Mouse (Mus musculus): ENCODE data around the gene Maco1. TPM values are rescaled to one million over a fixed set of nuclear protein-coding genes. Genes with fewer than 3 reads are reported as not detected.
A peak's percentile ranks its signal among the peaks of the same experiment; 100 is the strongest.
"Not testable (repeated sequence)": the region's sequence is repeated elsewhere in the genome, so short reads cannot be mapped to it uniquely, and the experiment has no call there.

Gene Maco1
- polyA plus RNA-seq, 1 experiment from 2014 or later = 39.9 TPM

DNA sequence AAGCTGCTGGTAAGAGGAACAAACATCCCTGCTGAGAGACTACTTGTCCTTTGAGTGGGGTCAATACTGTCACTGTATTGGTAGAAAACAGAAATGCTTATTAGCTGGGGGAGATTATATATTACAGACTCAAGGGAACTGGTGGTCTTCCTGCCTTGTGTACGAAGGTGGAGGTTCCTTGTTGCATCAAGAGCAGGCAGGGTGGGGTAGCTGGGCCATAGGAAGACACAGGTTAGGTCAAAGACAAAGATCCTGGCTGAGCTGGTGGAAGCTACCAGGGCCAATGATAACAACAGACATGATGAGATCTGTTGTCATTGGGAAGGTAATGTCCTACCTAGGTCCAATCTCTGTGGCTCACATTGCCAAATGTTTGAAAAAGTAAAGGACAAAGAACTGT lies 12.9 kb downstream of the Maco1 start:
- WGBS = 92% methylated on average over 1 of the region's 1 CpGs
- no peaks in the 10 kb centered on the region for H3K27me3 ChIP-seq
- H3K4me2 ChIP-seq = no peak overlapping the region
- no peak for ATAC-seq (ENCODE audit: borderline replicate concordance, extremely low read depth, low FRiP score, low TSS enrichment)
- no peak overlapping the region for H3K9ac ChIP-seq
- peaks cover 2% of the 10 kb centered on the region; the same call in 1 of the 2 replicates for H3K4me1 ChIP-seq
- no peaks in the 10 kb centered on the region for H3K9me3 ChIP-seq
- H3K36me3 ChIP-seq = peaks cover 8% of the 10 kb centered on the region
- no peak overlapping the region for H3K27ac ChIP-seq
- H3K4me3 ChIP-seq = no peak overlapping the region

DNA sequence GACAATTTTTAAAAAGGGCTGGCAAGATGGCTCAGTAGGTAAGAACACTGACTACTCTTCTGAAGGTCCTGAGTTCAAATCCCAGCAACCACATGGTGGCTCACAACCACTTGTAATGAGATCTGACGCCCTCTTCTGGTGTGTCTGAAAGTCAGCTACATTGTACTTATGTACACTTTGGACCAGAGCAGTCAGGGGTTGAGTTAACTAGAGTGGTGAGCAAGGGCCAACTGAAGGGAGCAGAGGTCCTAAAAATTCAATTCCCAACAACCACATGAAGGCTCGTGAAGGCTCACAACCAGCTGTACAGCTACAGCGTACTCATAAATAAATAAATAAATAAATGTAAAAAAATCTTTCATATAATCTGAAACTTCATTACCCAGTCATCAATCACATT lies 14.4 kb downstream of the Maco1 start:
- 78% methylated on average over 3 of the region's 3 CpGs for WGBS
- ATAC-seq (ENCODE audit: borderline replicate concordance, extremely low read depth, low FRiP score, low TSS enrichment); H3K4me2 ChIP-seq; H3K4me3 ChIP-seq; H3K4me1 ChIP-seq; H3K36me3 ChIP-seq; H3K27me3 ChIP-seq; H3K27ac ChIP-seq; H3K9me3 ChIP-seq; H3K9ac ChIP-seq: not testable (repeated sequence)

DNA sequence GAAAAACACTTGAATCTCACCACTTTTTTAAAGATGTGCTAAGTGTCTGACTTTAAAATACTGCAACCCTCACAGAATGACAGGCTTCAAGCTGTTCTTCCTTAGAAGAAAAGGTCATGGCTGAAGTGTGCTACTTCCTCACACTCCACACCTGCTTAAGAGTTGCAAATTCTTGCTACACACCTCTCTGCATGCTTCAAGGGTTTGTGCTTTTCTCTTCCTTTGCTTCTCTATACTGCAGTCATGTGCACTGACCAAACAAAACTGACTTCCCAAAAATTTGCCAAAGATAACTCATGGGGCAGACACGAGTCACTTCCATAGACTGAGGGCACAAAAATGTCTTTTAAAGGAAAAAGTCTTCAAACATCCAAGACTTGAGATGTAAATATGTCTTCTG lies 14.9 kb downstream of the Maco1 start:
- H3K36me3 ChIP-seq = peaks cover 9% of the 10 kb centered on the region
- no peak overlapping the region for H3K4me3 ChIP-seq
- ATAC-seq (ENCODE audit: borderline replicate concordance, extremely low read depth, low FRiP score, low TSS enrichment) = no peak
- WGBS = 18% methylated on average over 1 of the region's 1 CpGs
- no peaks in the 10 kb centered on the region for H3K9me3 ChIP-seq
- H3K27ac ChIP-seq = no peak overlapping the region
- no peaks in the 10 kb centered on the region for H3K4me1 ChIP-seq
- H3K9ac ChIP-seq = no peak overlapping the region
- no peak overlapping the region for H3K4me2 ChIP-seq
- H3K27me3 ChIP-seq = no peaks in the 10 kb centered on the region

DNA sequence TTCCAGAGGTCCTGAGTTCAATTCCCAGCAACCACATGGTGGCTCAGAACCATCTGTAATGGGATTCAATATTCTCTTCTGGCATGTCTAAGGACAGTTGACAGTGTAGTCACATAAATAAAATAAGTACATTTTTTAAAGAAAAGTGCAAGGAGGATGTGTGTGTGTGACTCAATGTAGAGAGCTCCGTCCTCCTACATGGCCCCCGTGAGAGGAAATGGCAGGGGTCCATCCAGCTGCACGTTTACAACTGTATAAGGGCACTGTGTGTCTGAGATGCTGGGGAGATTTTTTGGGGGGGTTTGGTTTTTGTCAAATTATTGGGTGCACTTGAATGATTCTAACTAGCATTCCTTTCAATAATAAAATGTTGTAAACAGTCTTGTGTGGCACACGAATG lies 17.7 kb downstream of the Maco1 start:
- H3K9ac ChIP-seq = no peak overlapping the region
- H3K9me3 ChIP-seq = no peaks in the 10 kb centered on the region
- H3K27ac ChIP-seq = no peak overlapping the region
- H3K4me3 ChIP-seq = no peak overlapping the region
- H3K4me2 ChIP-seq = no peak overlapping the region
- no peaks in the 10 kb centered on the region for H3K4me1 ChIP-seq
- WGBS = 89% methylated on average over 4 of the region's 4 CpGs
- peaks cover 26% of the 10 kb centered on the region for H3K36me3 ChIP-seq
- H3K27me3 ChIP-seq = no peaks in the 10 kb centered on the region
- ATAC-seq (ENCODE audit: borderline replicate concordance, extremely low read depth, low FRiP score, low TSS enrichment) = no peak

DNA sequence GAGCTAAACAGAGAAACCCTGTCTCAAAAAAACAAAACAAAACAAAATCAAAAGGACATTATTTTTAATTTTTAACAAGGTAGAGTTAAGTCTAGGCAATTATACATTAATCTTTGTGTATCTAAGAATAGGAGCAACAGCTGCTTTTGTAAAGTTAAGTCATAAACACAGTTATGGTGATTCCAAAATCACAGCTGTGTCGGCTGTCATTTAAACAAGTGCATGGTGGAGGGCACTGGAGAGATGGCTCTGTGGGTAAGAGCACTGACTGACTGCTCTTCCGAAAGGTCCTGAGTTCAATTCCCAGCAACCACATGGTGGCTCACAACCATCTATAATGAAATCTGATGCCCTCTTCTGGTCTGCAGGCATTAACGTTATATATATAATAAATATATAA lies 21.2 kb downstream of the Maco1 start:
- H3K36me3 ChIP-seq = peaks cover 42% of the 10 kb centered on the region
- no peak overlapping the region for H3K4me3 ChIP-seq
- no peak for ATAC-seq (ENCODE audit: borderline replicate concordance, extremely low read depth, low FRiP score, low TSS enrichment)
- H3K27me3 ChIP-seq = no peaks in the 10 kb centered on the region
- H3K4me2 ChIP-seq = no peak overlapping the region
- H3K27ac ChIP-seq = no peak overlapping the region
- peaks cover 4% of the 10 kb centered on the region; the same call in 1 of the 2 replicates for H3K4me1 ChIP-seq
- 85% methylated on average over 3 of the region's 3 CpGs for WGBS
- no peaks in the 10 kb centered on the region for H3K9me3 ChIP-seq
- no peak overlapping the region for H3K9ac ChIP-seq

DNA sequence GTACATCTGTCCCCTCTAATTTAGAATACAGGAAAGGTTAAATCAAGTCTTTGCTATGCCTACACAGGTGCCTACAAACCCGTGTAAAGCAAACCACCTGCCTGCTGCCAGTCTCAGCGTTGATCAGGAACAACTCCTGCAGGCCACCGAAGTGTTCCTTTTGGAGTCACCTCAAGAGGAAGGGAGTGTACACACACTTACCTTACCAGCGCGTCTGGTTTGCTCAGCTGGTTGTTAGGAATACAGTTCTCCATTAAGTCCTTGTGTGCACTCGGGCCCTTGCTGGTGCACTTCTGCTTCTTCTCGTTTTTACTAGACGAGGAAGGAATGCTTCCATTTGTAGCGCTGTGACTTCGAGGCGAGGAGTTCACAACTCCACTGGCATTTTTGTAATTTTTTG lies 25.3 kb downstream of the Maco1 start:
- no peak overlapping the region for H3K4me3 ChIP-seq
- H3K4me1 ChIP-seq = peaks cover 18% of the 10 kb centered on the region
- no peaks in the 10 kb centered on the region for H3K27me3 ChIP-seq
- ATAC-seq (ENCODE audit: borderline replicate concordance, extremely low read depth, low FRiP score, low TSS enrichment) = peak; percentile 80
- H3K9me3 ChIP-seq = no peaks in the 10 kb centered on the region
- H3K4me2 ChIP-seq = no peak overlapping the region
- H3K36me3 ChIP-seq = peaks cover 50% of the 10 kb centered on the region
- no peak overlapping the region for H3K9ac ChIP-seq
- H3K27ac ChIP-seq = peak overlapping the region; percentile 54
- WGBS = 54% methylated on average over 11 of the region's 11 CpGs

DNA sequence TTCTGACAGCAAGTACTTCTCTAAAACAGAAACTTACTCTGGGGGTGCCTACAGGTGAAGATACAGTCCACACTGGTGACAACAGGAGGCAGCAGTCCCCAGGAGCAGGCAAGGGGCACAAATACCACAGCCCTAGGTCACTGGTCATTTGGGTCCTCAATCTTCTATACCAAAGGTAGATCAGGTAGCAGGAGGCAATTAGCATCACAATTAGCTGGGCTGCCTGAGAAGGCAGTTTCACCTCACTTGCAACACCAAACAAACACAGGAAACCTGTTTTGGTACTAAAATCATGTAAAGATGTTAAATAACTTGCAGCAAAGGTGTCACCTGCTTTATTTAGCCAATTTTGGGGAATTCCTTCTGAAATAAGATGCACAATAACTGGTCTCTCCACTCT lies 26.8 kb downstream of the Maco1 start:
- Histone ChIP-seq H3K4me2 (no peak overlapping the region), H3K9ac (no peak overlapping the region), H3K4me3 (no peak overlapping the region), H3K36me3 (peaks cover 44% of the 10 kb centered on the region), H3K9me3 (no peaks in the 10 kb centered on the region), H3K27ac (no peak overlapping the region), H3K27me3 (no peaks in the 10 kb centered on the region), H3K4me1 (peaks cover 28% of the 10 kb centered on the region)
- ATAC-seq (ENCODE audit: borderline replicate concordance, extremely low read depth, low FRiP score, low TSS enrichment) = no peak

DNA sequence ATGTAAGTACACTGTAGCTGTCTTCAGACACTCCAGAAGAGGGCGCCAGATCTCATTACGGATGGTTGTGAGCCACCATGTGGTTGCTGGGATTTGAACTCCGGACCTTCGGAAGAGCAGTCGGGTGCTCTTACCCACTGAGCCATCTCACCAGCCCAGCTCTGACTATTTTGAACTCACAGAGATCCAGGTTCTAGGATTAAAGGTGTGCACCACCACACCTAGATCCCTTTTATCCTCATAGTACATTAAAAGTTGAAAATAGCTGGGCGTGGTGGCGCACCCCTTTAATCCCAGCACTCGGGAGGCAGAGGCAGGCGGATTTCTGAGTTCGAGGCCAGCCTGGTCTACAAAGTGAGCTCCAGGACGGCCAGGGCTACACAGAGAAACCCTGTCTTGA lies 27.3 kb downstream of the Maco1 start:
- 93% methylated on average over 11 of the region's 11 CpGs for WGBS
- peaks cover 30% of the 10 kb centered on the region for H3K4me1 ChIP-seq
- ATAC-seq (ENCODE audit: borderline replicate concordance, extremely low read depth, low FRiP score, low TSS enrichment); H3K4me3 ChIP-seq; H3K27me3 ChIP-seq; H3K9me3 ChIP-seq; H3K4me2 ChIP-seq; H3K9ac ChIP-seq; H3K27ac ChIP-seq: not testable (repeated sequence)
- H3K36me3 ChIP-seq = peaks cover 40% of the 10 kb centered on the region

DNA sequence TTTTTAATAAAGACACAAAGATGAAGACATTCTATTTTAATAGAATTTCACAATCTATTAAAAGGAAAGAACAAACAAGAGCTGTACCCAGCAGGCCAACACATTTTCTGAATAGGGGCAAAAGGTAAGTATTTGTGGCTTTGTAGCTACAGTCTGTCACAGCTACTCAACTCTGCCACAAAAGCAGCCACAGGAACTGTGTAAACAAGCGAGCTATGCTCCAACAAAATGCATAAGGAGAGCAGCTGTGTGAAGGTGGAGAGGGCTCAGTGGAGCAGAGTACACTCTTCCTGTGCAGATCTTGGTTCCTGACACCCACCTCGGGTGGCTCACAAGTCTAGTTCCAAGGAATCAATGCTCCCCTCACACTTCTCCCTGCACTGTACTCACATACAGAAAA lies 29.6 kb downstream of the Maco1 start:
- Histone ChIP-seq H3K9ac (no peak overlapping the region), H3K4me3 (no peak overlapping the region), H3K36me3 (peaks cover 30% of the 10 kb centered on the region), H3K4me2 (no peak overlapping the region), H3K9me3 (no peaks in the 10 kb centered on the region), H3K4me1 (peaks cover 41% of the 10 kb centered on the region), H3K27ac (peak overlapping the region; percentile 52), H3K27me3 (no peaks in the 10 kb centered on the region)
- ATAC-seq (ENCODE audit: borderline replicate concordance, extremely low read depth, low FRiP score, low TSS enrichment) = no peak
- WGBS = 35% methylated on average over 2 of the region's 2 CpGs

DNA sequence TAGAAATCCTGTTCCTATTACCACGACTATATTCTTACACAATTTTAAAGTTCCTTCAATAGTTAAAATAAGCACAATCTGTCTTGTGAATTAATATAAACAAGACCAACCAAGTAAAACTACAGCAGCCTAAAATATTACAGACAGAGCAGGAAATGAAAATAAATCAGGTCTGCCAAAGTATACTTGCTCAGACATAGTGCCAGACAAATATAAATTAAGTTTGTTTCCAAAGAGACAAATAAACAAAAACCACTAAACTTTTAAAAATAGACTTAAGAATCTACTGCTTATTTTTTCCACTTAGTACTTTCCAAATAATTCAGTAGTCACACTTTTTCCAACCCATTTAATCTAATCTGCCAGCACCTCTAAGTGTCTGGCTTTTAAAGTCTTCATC lies 32.1 kb downstream of the Maco1 start:
- H3K4me1 ChIP-seq = peaks cover 46% of the 10 kb centered on the region
- H3K36me3 ChIP-seq = peaks cover 14% of the 10 kb centered on the region
- no peak overlapping the region for H3K9ac ChIP-seq
- no peaks in the 10 kb centered on the region for H3K9me3 ChIP-seq
- 35% methylated on average over 1 of the region's 1 CpGs for WGBS
- H3K27ac ChIP-seq = peak overlapping the region; percentile 41; the same call in 1 of the 2 replicates
- no peak overlapping the region for H3K4me2 ChIP-seq
- ATAC-seq (ENCODE audit: borderline replicate concordance, extremely low read depth, low FRiP score, low TSS enrichment) = 0 out of 2 replicates have a peak, but pooled peaks have one; percentile 31
- H3K4me3 ChIP-seq = no peak overlapping the region
- H3K27me3 ChIP-seq = no peaks in the 10 kb centered on the region

DNA sequence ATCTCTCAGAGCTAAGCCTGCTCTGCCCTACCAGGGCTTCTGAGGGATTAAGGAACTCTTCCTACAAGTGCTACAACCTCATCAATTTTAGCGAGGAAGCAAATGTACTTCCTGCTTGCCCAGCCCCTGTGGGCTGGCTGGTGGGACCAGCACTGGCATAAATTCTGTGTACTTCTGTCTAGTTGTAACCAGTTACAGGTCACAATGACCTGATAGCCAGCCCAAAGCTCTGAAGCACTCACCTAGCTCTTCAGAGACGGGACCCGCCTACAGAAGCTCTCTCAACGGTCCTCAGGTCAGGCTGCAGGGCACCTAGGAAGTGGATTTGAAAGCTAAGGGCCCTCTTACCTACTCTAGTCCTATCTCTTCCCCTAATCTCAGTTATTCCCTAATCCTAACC lies 35.4 kb downstream of the Maco1 start:
- Histone ChIP-seq H3K36me3 (peaks cover 2% of the 10 kb centered on the region; the same call in 1 of the 2 replicates), H3K27me3 (no peaks in the 10 kb centered on the region), H3K9ac (no peak overlapping the region), H3K4me3 (no peak overlapping the region), H3K4me1 (peaks cover 33% of the 10 kb centered on the region), H3K9me3 (no peaks in the 10 kb centered on the region), H3K4me2 (no peak overlapping the region), H3K27ac (peak overlapping the region; percentile 47)
- no peak for ATAC-seq (ENCODE audit: borderline replicate concordance, extremely low read depth, low FRiP score, low TSS enrichment)
- 55% methylated on average over 4 of the region's 4 CpGs for WGBS

DNA sequence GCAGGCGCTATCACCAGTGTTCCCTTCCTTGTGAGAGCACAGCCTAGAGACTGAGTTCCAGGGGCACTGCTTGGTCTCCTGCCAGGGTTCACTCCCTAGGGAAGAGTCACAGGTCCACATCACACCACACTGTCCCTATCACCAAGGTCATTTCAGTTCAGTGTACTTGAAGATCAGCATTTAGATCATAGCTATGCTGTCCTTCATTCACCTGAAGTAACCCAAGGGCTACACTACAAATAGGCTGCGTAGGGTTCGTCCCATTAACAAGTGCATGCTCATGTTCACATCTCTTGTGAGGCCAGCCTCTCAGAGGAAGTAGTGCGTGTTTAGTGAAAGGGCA lies 38.9 kb downstream of the Maco1 start:
- H3K4me3 ChIP-seq = no peak overlapping the region
- no peak overlapping the region for H3K27ac ChIP-seq
- no peak overlapping the region for H3K9ac ChIP-seq
- H3K4me1 ChIP-seq = peaks cover 16% of the 10 kb centered on the region
- 89% methylated on average over 4 of the region's 4 CpGs for WGBS
- no peaks in the 10 kb centered on the region for H3K9me3 ChIP-seq
- H3K4me2 ChIP-seq = no peak overlapping the region
- H3K36me3 ChIP-seq = peaks cover 34% of the 10 kb centered on the region
- no peak for ATAC-seq (ENCODE audit: borderline replicate concordance, extremely low read depth, low FRiP score, low TSS enrichment)
- H3K27me3 ChIP-seq = no peaks in the 10 kb centered on the region

Data from lung, embryonic 15.5 days (tissue).